Mouse (Mus musculus): Measurements from ENCODE around the gene Hbp1.
A peak's percentile ranks its signal among the peaks of the same experiment; 100 is the strongest.

Gene Hbp1

DNA sequence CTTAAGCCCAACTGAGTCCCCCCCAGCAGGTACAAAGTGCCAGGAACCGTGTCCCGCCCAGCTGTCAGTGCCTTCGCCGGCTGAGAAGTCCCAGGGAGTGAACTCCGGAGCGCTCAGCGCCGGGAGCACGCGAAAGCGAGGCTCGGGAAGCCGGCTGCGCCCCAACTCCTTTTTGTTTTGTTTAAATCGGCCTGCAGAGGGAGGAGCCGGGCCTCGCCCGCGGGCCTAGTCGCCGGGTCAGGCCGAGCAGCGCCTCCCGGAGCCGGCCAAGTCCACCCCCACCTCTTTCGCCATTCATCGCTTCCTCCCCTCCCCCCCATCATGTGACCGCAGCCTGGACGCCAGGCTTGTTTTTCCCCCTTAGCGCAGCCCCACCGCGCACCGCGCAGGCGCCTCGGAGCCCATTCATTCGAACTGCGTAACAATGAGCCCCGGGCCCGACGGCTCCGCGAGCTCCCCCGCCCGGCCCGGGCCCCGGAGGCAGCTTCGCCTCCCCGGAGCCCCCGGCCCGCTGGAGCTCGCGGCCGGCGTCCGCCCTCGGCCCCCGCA, 1.1 kb downstream of the Hbp1 start:
- DNase-seq = peak; percentile 97

DNA sequence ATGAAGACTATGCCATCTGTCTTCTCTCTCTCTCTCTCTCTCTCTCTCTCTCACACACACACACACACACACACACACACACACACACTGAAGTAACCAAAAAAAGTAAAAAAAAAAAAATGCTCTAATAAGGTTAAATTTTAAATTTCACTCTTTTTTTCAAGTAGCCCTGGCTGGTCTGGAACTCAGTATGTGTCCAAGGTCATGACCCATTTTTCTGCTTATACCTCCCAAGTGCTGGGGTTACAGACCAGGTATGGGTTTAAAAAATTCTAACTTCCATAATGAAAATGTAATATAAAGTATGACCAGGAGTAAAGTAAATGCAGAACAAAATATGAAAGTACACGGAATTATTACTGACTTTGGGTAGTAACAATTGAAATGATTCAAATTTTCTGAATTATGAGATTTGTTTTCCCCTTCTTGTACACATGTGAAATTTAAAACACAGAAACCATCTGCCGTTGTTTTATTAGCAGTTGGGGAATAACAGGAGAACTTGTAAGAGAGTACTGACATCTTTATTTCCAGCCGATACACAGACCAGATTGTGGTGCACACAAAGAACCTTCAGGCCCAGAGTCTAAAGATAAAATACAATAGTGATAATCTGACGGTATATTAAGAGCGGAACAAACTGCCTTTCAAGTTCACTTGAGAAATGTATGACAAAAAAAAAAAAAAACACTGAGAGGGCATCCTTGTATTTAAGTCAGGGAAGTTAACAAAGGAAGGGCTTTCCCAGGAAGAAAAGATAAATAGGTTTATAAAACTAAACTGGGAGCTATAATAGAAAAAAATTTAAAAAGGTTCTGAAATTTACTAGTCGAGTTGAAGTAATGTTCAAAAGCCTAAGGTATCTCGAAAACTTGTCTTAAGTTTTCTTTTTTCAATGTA, 2.0 kb downstream of the Hbp1 start:
- DNase-seq = no peak

DNA sequence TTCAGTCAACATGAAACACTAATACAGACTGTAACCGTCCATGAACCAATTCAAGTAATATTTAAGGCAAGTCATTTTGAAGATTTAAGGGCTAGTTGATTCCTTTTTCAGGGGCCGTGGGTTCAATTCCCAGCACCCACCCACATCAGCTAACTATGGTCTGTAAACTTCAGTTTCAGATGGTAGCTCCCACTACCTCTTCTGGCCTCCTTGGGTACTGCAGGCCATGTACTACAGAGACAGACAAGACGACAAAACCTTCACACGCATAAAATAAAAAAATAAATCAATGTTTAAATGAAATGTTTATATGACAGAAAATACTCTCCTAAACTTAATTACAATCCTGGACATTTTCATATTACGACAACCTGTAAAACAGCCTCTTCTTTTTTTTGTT, 2.9 kb downstream of the Hbp1 start:
- DNase-seq = peak; percentile 59

DNA sequence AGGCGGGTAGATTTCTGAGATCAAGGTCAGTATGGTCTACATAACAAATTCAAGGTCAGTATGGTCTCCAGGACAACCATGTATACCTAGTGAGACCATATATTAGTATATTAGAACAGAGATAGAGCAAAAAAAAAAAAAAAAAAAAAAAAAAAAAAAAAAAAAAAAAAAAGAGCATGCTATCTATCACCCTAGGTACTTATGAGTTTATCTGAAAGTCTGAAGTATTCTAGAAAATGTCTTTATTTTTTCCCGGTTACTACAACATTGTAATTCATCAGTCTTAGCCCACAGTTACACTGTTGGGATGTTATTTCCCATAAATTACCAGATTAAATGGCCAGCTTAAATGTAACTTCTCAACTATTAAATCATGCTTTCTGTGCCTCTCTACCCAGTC, 5.9 kb downstream of the Hbp1 start:
- DNase-seq = no peak

DNA sequence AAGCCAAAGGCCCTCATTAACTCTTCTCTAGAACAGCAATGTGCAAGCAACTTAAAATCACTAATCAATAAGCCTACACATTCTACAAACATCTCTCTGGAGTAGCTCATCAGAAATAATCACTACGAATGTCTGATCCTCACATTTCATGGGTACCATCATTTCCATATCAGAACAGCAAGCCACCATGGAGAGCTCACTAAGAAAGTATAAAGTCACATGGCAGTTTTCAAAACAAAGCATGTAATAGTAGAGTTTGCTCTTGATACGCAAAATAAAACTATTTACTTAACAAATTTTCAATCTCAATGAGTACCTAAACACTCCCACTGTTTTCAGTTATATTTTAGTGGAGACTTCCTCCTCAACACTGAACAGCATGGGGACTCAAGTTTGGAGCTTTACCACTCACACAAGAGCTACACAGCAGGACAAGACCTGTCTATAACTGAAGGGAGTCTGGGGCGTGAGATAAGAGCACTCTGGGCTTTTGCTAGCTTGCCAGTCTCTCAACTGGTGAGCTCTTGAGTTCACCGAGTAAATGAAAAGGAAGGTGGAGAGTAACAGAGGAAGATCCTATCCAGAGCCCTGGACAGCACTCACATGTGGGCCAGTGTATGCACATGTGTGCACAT, 7.2 kb downstream of the Hbp1 start:
- no peak for DNase-seq

DNA sequence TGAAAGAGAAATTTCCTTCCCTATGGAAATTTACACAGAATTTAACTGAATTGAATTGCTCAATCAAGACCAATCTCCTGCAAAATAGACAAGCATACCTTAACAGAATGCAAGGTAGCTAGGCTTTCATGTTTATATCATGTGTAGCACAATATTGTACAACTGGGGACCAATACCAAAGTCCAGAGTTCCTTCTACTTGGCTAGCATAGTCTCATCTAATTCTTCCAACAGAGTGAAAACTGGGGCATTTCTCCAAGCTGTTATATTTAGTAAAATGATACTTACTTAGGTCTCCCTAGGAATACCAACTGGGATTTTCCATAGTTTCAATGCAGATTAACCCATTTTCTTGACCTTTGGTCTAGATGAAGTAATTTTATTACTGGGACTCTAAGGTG, 11.3 kb downstream of the Hbp1 start:
- no peak for DNase-seq

DNA sequence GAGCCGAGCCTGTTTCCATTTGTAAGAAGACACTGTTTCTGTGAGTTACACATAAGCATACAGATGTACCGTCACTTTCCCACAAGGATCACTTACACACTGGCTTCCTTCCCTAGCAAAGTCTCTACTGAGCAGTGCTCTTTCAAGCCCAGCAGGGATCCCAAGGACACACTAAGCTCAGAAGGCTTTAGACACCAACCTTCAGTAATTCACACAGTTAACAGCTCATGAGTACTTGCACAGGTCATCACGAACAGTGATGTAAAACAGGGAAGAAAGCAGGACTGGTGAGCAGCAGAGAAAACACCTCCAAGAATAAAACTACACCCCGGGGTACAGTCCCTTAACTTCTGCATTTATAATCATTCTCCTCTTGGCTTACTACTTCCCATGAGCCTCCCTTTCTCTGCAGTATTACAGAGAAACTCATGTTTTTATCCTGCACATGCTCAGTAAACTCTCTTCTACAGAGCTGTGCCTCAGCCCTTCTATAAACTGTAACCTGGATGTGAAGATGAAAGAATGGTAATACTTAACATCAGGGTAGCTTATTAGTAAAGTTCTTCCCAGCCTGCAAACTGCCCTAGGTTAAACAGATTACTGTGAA, 11.8 kb downstream of the Hbp1 start:
- DNase-seq = no peak

DNA sequence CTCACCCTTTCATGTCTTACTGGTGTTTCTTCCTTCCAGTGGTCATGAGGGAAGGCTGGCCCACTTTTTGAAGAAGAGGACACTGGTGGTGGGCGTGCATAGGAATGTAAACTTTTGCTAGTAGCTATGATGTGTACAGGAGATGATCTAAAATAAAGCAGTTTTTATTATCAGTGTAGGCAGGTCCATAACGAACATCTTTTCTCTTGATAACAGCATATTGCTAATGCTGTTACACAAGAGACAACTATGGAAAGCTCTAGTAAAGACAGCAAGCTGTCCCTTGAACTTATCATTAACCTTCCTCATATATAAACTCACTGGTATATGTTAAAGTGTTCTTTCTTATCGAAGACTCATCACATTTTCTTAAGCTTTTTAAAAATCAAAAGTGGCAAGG, 12.7 kb downstream of the Hbp1 start:
- no peak for DNase-seq

DNA sequence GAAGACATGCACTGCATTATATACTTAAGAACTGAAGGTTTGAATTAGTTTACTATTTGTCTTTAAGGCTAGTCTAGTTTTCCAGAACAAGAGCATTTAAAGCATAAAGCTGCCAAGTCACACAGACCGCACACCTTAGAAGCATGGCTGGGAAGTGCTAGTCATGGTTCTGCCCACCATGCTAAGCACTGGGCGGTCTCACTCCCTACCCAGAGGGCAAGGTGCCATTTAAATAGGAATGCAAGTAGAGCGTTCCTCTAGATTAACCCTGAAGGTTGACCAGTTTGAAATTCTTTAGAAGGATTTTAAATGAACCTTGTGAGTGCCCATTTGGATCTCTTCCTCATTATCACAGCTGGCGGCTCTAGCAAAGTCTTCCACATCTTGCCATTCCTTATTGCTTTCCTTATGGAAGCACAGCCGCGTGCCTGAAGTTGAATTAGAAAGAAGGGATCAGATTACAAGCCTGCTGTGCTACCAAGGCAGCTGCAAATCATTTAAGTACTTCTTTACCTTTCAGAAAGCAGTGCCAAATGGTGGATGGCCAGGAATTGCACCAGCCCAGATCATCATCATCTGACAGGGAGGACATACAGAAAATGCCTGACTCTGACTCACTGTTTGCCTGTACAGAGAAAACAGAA, 13.6 kb downstream of the Hbp1 start:
- DNase-seq = no peak

DNA sequence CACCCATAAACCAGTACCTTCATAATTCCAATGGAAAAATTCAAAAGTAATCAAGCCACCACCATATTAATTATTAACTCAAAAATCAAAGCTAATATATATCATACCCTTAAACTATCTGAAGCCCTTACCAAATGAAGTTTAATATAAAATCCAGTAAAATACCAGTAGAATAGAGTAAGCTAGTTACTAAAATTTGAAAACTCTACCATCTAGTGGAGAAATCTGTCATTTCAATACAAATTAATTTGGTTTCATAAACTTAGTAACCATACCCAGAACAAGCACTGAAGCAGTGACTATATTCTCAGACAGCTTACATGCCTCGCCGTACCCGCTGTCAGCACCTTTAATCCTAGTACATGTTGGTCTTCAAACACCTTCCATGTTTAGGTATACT, 18.5 kb downstream of the Hbp1 start:
- no peak for DNase-seq

DNA sequence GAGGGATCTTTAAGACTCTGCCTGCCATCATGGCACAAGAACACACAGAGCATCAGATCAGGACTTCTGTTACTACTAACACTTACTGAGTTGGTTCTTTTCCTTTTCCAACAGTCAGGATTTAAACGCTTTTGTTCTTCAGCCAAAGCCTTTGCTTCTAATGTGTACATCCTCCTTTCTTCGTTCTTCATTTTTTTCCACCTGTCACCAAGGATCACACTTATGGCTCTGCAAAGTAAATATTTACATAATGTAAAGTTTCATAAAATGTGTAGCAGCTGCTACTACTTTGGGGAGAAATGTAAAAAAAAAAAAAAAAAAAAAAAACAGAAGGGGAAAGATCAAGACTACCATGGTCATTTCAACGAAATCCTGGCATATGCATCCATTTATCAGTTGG, 21.8 kb downstream of the Hbp1 start:
- DNase-seq = no peak

DNA sequence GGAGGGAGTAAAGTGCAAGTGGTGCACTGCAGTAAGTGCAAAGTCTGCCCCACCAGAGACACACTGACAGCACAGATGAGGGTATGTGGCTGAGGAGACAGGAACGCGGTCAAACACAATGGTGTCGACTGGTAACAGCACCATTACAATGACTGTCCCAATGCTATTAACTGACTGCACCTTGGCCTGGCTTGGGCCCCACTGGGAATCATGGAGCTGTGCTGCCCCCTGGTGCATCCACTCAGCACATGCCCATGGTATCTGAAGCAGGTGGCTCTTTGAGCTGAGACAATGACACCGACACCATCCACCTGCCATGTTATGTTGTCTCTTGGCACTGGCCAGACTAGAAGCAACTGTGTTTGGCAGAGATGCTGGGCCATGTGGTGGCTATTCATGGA, 23.7 kb downstream of the Hbp1 start:
- DNase-seq = peak; percentile 66

DNA sequence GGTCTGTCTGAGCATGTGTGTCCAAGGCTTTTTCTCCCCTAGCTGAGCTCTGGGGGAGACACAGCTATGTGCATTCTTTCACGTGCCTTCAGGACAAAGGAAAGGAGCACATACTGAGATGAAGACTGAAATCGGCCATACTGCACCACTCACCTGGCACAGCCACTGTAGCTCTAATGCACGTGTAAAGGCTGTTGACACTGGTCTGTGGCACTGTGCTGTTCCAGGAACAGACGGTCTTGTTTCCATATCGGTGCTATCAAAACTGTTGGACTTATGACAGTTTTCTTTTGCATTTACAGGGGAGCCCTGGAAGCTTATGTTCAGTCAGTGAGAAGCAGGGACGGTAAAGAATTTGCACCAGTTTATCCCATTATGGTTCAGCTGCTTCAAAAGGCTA, 25.0 kb downstream of the Hbp1 start:
- DNase-seq = no peak

DNA sequence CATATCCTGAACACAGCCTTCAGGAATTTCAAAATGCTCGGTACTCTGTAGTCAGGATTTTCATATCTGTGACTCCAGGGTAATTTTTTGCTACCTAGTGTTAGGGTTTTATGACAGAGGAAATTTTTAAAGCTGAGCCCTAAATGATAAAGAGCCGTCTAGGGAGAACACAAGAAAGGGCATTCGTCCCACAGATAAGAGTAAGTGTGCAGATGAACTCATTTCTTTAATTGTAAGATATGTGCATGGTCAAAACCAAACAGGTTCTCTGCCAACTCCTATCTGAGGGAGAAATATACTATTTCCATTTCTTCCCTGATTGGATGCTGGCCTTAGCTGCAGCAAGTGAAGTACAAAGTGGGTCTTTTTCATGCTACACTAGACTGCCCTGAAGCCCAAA, 26.2 kb downstream of the Hbp1 start:
- DNase-seq = no peak

DNA sequence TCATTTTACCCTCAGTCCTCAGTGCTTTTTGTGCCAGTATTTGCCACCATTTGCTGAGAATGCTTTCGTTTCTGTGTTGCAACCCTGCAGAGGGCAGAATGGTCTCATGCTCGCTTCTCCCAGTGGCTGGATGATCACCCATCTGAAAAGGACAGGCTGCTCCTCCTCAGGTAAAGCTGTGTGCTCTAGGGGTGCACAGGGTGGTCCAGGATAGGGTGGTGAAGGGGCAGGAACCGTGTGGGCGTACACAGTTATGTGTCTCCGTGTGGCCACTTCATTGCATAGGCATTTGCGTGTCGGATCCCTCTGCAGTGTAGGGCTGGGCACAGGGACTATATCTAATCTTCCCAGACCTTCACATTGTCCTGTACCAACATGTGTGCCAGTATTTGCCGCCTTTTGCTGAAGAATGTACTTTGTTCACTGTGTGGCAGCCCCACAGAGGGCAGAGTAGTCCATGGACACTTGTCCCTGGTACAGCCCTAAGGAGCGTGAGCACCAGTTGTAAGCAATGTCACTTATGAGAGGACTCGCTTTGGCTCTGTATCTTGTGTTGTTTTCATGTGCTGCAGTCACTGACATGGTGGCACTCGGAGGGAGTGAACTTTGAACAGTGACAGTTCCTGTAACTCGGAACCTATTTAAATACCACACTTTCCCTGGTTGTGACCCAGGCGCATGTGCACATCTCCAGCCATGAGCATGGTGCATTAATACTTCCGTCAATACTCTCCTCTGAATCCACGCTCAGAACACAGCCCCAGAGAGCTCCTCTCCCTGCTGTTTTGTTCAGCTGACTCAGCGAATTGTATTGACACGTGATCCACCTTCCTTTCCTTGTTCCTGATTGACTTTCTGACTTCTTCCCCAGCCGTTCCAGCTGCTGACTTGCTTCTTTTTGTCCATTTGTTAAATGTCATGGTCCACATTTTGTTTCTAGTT, 29.6 kb downstream of the Hbp1 start:
- no peak for DNase-seq

DNA sequence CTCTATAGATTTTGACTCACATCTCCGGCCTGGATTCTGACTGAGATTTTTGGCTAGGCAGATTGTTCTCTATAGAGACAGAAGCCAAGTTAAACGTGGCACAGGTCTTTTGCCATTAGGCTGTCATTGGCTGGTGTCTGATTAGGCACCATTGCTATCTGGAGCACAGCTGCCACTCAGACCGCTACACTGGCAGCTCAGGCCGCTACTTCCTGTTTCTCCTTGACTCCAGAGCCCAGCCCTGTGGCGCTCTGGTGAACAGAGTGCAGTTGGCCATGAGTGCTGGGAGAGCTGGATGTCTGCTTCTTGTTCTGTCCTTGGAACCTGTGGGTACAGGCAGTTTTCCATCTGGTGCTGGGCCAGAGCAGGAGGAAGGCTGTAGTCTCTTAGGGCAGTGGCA, 33.1 kb downstream of the Hbp1 start:
- peak; percentile 53 for DNase-seq

DNA sequence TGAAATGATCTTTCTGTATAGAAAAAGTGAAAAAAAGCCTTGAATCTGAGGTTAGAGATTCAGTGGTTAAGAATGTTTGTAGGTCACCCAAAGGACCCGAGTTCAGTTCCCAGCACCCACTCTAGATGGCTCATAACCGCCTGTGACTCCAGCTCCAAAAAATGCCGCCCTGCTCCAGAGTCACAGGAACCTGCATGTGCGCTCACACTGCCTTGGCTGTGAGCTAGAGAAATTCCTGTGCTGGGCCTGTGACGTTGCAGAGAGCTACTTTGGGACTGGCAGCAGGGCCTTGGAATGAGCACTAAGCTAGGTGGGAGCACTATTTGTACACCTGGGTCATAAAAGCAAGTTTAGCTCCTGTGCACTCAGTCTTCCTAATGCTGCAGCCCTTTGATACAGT, 33.6 kb downstream of the Hbp1 start:
- DNase-seq = no peak

DNA sequence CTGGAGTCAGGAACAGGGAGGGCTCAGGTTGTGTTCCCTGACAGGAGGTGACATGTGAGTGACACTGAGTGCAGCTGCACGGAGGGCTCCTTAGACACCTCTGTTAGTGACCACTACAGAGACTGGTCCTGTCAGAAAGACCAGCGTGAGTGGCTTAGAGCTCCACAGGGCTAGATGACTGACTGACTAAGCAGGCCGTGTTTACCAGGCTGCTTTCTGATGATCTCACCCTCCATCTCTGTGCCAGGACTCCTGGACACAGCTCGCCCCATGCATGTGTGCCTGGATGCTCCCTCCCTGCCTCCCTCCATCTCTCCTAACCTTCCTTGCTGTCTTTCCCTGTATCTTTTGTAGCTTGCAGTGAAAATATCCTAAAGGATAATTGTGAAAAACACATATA, 36.7 kb downstream of the Hbp1 start:
- DNase-seq = peak; percentile 39

DNA sequence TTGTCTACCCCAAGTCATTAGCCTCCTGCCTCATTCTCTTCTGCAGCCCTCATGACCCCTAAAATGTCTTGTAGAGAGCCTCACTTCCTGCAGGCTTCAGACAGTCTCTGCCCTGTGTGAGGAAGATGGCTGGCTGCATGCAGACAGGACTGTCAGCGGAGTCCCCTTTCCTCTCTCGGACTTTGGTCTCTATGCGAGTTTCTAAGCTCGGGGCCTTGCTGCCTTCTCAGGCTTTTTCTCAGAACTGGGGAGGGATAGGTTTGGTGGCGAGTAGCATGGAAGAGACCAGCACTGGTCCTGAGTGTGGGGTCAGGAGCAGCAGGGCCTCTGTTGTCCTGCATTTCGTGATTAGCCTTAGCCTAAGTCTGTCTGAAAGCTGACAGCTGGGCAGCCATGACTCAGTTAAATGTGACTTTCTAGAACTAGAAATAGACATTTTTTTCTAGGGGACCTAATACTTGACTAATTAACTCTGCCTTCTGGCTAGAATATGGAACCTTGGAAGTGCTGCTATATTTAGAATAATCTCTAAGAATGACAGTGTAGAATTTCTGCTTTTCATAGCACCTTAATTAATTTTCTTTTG, 37.3 kb downstream of the Hbp1 start:
- DNase-seq = no peak

DNA sequence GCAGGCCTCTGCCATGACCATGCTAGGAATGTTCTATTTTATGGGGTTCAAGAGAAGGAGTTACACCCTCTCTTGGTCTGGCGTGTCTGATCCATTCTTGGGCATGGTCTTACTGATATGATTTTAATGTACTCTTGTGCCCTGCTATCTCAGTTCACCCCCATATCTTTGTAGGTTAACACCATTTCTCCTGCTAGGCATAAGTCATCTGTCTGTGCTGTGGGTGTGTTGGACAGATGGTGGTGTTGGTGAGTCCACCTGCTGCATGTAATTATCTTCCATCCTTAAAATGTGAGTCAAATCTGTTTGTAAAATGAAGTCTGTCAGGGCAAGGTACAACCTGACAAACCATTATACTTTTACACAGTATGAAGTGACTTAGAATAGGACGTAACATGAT, 42.9 kb downstream of the Hbp1 start:
- DNase-seq = no peak

DNA sequence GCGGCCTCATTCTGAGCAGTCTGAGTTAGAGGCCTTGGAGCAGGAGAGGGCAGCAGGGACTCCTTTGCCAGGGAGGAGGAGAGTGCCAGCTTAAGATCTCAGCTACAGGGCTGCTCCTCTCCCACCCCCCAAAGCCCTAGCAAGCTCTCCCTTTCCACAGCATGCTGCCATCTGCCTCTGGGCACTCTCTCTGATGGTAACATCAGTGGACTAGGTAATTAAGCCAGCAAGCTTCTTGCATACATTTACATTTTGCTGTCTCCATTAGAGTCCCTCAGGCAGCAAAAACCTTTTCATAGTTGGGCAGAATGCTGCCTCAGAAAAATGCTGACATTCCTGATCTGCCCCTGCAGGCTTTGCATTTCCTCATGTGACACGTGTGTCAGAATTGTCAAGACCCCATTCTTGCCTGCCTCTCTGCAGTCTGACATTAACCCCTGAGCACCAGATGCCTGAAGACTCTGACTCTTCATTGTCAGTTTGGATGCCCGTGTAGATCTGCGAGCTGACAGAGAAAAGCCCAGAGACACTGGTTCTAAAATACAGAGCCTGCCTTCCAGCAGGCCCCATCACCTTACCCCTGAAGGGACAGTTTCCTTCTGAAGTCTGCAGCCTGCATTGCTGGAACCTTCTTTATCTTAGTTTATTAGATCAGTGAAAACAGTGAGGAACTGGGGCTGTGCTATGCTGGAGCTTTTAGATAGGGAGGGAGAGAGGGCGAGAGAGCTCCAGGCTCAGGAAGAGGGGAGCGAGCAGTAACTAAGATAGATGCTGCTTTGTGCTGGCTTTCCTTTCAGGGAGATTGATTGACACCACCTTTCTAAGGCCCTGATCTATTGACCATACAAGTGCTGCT, 44.4 kb downstream of the Hbp1 start:
- no peak for DNase-seq
